Mouse (Mus musculus): ENCODE results near the gene Cdk14. TPM values are rescaled to one million over a fixed set of nuclear protein-coding genes. Genes with fewer than 3 reads are reported as not detected.
A peak's percentile ranks its signal among the peaks of the same experiment; 100 is the strongest.

Gene Cdk14
- polyA plus RNA-seq, 1 experiment from 2014 or later = 19.7 TPM

GRCm38 (mm10) chr5:5283756-5284430 lies 136.2 kb downstream of the Cdk14 start:
- no peak overlapping the region for H3K4me3 ChIP-seq (ENCODE audit: low read depth, low read length)
- H3K27me3 ChIP-seq (replicated peaks; ENCODE audit: insufficient read depth, low read length) = no peaks in the 10 kb centered on the region
- no peak for TF ChIP-seq CTCF (IDR thresholded peaks at IDR 0.05)
- TF ChIP-seq EP300 (IDR thresholded peaks at IDR 0.05) = no peak
- ATAC-seq (no peak), DNase-seq (ENCODE audit: low spot score) (no peak)
- H3K27ac ChIP-seq (ENCODE audit: low read length) = no peak overlapping the region
- WGBS = 67% methylated on average over 6 of the region's 6 CpGs
- H3K9me3 ChIP-seq (ENCODE audit: low read length) = no peaks in the 10 kb centered on the region
- H3K4me2 ChIP-seq (replicated peaks; ENCODE audit: low read depth, low read length) = no peak overlapping the region
- H3K4me1 ChIP-seq (ENCODE audit: insufficient read depth, low read depth, low read length) = no peaks in the 10 kb centered on the region
- H3K9ac ChIP-seq (replicated peaks; ENCODE audit: low read depth) = no peak overlapping the region
- H3K36me3 ChIP-seq (ENCODE audit: insufficient read depth, low read length) = no peaks in the 10 kb centered on the region

DNA sequence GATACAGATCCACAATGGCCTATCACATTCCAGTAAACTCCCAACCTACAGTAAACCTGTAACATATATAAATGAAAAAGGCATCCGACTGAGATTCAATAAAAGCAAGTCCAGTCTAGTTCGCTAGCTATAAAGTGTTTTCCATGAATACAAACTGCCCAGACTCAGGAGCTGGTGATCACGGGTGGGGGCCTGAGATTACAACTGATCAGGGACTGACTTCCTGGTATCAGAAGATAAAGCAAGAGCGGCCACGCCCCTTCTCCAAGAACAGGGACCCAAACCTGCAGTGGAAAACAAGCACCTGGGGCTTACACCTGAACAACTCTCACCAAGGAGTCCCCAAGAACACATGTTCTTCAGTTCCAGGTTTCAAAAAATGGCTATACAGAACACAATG lies 137.7 kb downstream of the Cdk14 start:
- Histone ChIP-seq H3K27me3 (replicated peaks; ENCODE audit: insufficient read depth, low read length) (no peaks in the 10 kb centered on the region), H3K4me1 (ENCODE audit: insufficient read depth, low read depth, low read length) (no peaks in the 10 kb centered on the region), H3K4me3 (ENCODE audit: low read depth, low read length) (no peak overlapping the region), H3K9me3 (ENCODE audit: low read length) (no peaks in the 10 kb centered on the region), H3K36me3 (ENCODE audit: insufficient read depth, low read length) (no peaks in the 10 kb centered on the region), H3K4me2 (replicated peaks; ENCODE audit: low read depth, low read length) (no peak overlapping the region), H3K27ac (ENCODE audit: low read length) (no peak overlapping the region), H3K9ac (replicated peaks; ENCODE audit: low read depth) (no peak overlapping the region)
- no peak for ATAC-seq
- TF ChIP-seq EP300 (IDR thresholded peaks at IDR 0.05) = no peak
- TF ChIP-seq CTCF (IDR thresholded peaks at IDR 0.05) = no peak
- WGBS = 87% methylated on average over 5 of the region's 5 CpGs
- DNase-seq (ENCODE audit: low spot score) = no peak

- Histone ChIP-seq H3K9ac (replicated peaks; ENCODE audit: low read depth) (no peak overlapping the region), H3K27ac (ENCODE audit: low read length) (no peak overlapping the region), H3K9me3 (ENCODE audit: low read length) (no peaks in the 10 kb centered on the region), H3K4me2 (replicated peaks; ENCODE audit: low read depth, low read length) (no peak overlapping the region), H3K36me3 (ENCODE audit: insufficient read depth, low read length) (no peaks in the 10 kb centered on the region), H3K4me3 (ENCODE audit: low read depth, low read length) (no peak overlapping the region), H3K4me1 (ENCODE audit: insufficient read depth, low read depth, low read length) (peaks cover 5% of the 10 kb centered on the region; the same call in 1 of the 2 replicates), H3K27me3 (replicated peaks; ENCODE audit: insufficient read depth, low read length) (no peaks in the 10 kb centered on the region)
- 61% methylated on average over 2 of the region's 2 CpGs for whole genome bisulfite sequencing
- no peak for TF ChIP-seq EP300 (IDR thresholded peaks at IDR 0.05)
- TF ChIP-seq CTCF (IDR thresholded peaks at IDR 0.05) = no peak
- ATAC-seq = no peak
- no peak for DNase-seq (ENCODE audit: low spot score)
Observed at GRCm38 (mm10) chr5:5275321-5275720, 144.8 kb downstream of the Cdk14 start.

DNA sequence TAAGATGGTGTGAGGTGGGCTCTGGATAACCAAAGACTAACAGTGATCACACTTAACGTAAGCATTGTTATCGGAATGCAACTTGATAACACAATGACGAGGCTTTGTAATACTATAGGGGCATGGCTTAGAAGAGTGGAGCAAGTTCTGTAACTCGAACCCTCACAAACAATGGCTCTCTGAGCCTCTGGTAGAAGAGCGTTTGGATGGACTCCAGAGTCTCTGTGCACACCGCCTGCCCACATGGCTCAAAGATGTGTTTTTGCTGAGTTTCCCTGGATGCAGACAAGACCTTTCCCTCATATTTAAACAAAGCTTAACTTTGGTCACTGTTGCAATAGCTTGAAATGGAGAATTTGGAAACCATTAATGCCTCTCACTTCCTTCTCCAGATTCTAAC lies 145.8 kb downstream of the Cdk14 start:
- no peak overlapping the region for H3K27ac ChIP-seq (ENCODE audit: low read length)

DNA sequence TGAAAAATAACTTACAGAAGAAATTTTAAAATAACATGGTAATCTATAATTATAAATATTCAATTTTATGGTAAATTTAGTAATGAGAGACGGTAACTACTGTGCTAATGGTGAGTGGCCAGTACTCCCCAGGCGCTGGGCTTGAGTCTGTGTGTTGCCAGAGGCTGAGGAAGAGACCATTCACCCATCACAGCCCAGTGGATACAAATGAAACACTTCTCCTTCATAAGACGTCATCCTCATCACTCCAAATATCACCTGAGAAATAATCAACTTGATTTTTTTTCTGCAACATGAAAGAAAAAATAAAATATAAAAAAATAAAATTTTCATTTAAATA lies 153.4 kb downstream of the Cdk14 start:
- ATAC-seq = no peak
- no peaks in the 10 kb centered on the region for H3K9me3 ChIP-seq (ENCODE audit: low read length)
- no peaks in the 10 kb centered on the region for H3K27me3 ChIP-seq (replicated peaks; ENCODE audit: insufficient read depth, low read length)
- no peak for DNase-seq (ENCODE audit: low spot score)
- no peaks in the 10 kb centered on the region for H3K36me3 ChIP-seq (ENCODE audit: insufficient read depth, low read length)
- no peak overlapping the region for H3K4me2 ChIP-seq (replicated peaks; ENCODE audit: low read depth, low read length)
- peaks cover 1% of the 10 kb centered on the region; the same call in 1 of the 2 replicates for H3K4me1 ChIP-seq (ENCODE audit: insufficient read depth, low read depth, low read length)
- TF ChIP-seq EP300 (IDR thresholded peaks at IDR 0.05) = no peak
- no peak for TF ChIP-seq CTCF (IDR thresholded peaks at IDR 0.05)
- no peak overlapping the region for H3K9ac ChIP-seq (replicated peaks; ENCODE audit: low read depth)
- no peak overlapping the region for H3K27ac ChIP-seq (ENCODE audit: low read length)
- WGBS = 87% methylated on average over 3 of the region's 3 CpGs
- H3K4me3 ChIP-seq (ENCODE audit: low read depth, low read length) = no peak overlapping the region

More for the DNA sequence above, 145.8 kb downstream of the Cdk14 start:
- Histone ChIP-seq H3K9me3 (ENCODE audit: low read length) (no peaks in the 10 kb centered on the region), H3K9ac (replicated peaks; ENCODE audit: low read depth) (no peak overlapping the region), H3K4me3 (ENCODE audit: low read depth, low read length) (no peak overlapping the region), H3K4me1 (ENCODE audit: insufficient read depth, low read depth, low read length) (peaks cover 5% of the 10 kb centered on the region; the same call in 1 of the 2 replicates), H3K4me2 (replicated peaks; ENCODE audit: low read depth, low read length) (no peak overlapping the region), H3K36me3 (ENCODE audit: insufficient read depth, low read length) (no peaks in the 10 kb centered on the region), H3K27me3 (replicated peaks; ENCODE audit: insufficient read depth, low read length) (no peaks in the 10 kb centered on the region)
- TF ChIP-seq EP300 (IDR thresholded peaks at IDR 0.05) (no peak), CTCF (IDR thresholded peaks at IDR 0.05) (no peak)
- 45% methylated on average over 6 of the region's 6 CpGs for WGBS
- ATAC-seq (peak; percentile 21; the same call in 1 of the 2 replicates), DNase-seq (ENCODE audit: low spot score) (no peak)

- no peak for TF ChIP-seq EP300 (IDR thresholded peaks at IDR 0.05)
- peak; percentile 84 for TF ChIP-seq CTCF (IDR thresholded peaks at IDR 0.05)
- 42% methylated on average over 10 of the region's 10 CpGs for WGBS
- Histone ChIP-seq H3K36me3 (ENCODE audit: insufficient read depth, low read length) (no peaks in the 10 kb centered on the region), H3K27me3 (replicated peaks; ENCODE audit: insufficient read depth, low read length) (no peaks in the 10 kb centered on the region), H3K4me1 (ENCODE audit: insufficient read depth, low read depth, low read length) (peaks cover 8% of the 10 kb centered on the region; the same call in 1 of the 2 replicates), H3K9me3 (ENCODE audit: low read length) (no peaks in the 10 kb centered on the region), H3K9ac (replicated peaks; ENCODE audit: low read depth) (no peak overlapping the region), H3K27ac (ENCODE audit: low read length) (no peak overlapping the region), H3K4me3 (ENCODE audit: low read depth, low read length) (no peak overlapping the region), H3K4me2 (replicated peaks; ENCODE audit: low read depth, low read length) (no peak overlapping the region)
- DNase-seq (ENCODE audit: low spot score) (peak; percentile 87), ATAC-seq (peak; percentile 74)
Observed at GRCm38 (mm10) chr5:5265861-5266786, 154.0 kb downstream of the Cdk14 start.
